8 mouse cellular contexts compared by ENCODE assay signal in the genomic region with DNA sequence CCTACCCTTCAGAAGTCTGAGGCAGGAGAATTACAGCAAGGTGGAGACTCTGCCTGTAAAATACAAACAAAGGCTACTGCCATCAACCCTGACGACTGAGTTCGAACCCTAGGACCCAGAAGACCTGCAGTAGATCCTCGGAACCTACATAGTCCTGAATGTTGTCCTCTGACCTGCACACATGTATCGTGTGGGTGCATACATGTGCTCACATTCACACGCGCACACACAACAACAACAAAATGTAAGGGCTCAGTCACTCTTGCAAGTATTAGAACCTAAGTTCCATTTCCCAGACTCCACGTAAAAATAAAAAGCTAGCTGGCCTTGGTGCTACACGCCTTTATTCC. TPM values are rescaled to one million over a fixed set of nuclear protein-coding genes. Genes with fewer than 3 reads are reported as not detected.
DNase-seq lines count a peak whose midpoint lies in the region; ATAC-seq and TF ChIP-seq lines count a peak whose summit lies in the region.

No protein-coding gene starts in this region.

- H3K4me2 ChIP-seq in embryonic facial prominence, embryonic 13.5 days: peak overlapping the region; percentile 84
- peak overlapping the region; percentile 66 for H3K4me2 ChIP-seq in intestine, embryonic 14.5 days (ENCODE audit: low read length)
- H3K4me2 ChIP-seq in midbrain, postnatal 0 days (ENCODE audit: low read depth, low read length, poor library complexity, severe bottlenecking): peak overlapping the region; percentile 64

- no peak for DNase-seq in left cerebral cortex, adult 2 months (ENCODE audit: extremely low spot score in 1 of 2, low spot score in 2 of 2)
- no peak for DNase-seq in left cerebral cortex, adult 8-10 months (ENCODE audit: low spot score in 2 of 2)
- no peak for DNase-seq in intestine, embryonic 14.5 days (ENCODE audit: low spot score)
- DNase-seq in midbrain, postnatal 0 days (ENCODE audit: low spot score): no peak
- DNase-seq in adrenal gland, postnatal 14 days: no peak
- DNase-seq in frontal cortex, postnatal 14 days (ENCODE audit: low spot score in 2 of 2): no peak
- DNase-seq in right cerebral cortex, postnatal 25 days: no peak

- H3K4me3 ChIP-seq in left cerebral cortex, adult 2 months: peak overlapping the region; percentile 66
- peak overlapping the region; percentile 96 for H3K4me3 ChIP-seq in embryonic facial prominence, embryonic 13.5 days
- H3K4me3 ChIP-seq in intestine, embryonic 14.5 days (ENCODE audit: low read depth, low read length): peak overlapping the region; percentile 93
- H3K4me3 ChIP-seq in midbrain, postnatal 0 days (ENCODE audit: low read depth, low read length): peak overlapping the region; percentile 96

- H3K27me3 ChIP-seq in embryonic facial prominence, embryonic 13.5 days: no peaks in the 10 kb centered on the region
- 0 out of 2 replicates have a peak, but pooled peaks cover 2% of the 10 kb centered on the region for H3K27me3 ChIP-seq in intestine, embryonic 14.5 days (replicated peaks; ENCODE audit: control insufficient read depth, insufficient read depth, low read length)
- no peaks in the 10 kb centered on the region for H3K27me3 ChIP-seq in midbrain, postnatal 0 days (ENCODE audit: insufficient read depth, low read length)

- intact Hi-C loops in left cerebral cortex, adult 2 months (cut with DNase I): loop anchor here (10.0 kb wide), 2 partner anchors 339 to 729 kb away; partner anchors contain the start of genes Dhcr7 and Nadsyn1

- H3K9ac ChIP-seq in embryonic facial prominence, embryonic 13.5 days: peak overlapping the region; percentile 98
- peak overlapping the region; percentile 92 for H3K9ac ChIP-seq in intestine, embryonic 14.5 days (ENCODE audit: low read length)
- H3K9ac ChIP-seq in midbrain, postnatal 0 days (replicated peaks; ENCODE audit: low read length, poor library complexity, severe bottlenecking): peak overlapping the region; percentile 62

- no peaks in the 10 kb centered on the region for H3K9me3 ChIP-seq in embryonic facial prominence, embryonic 13.5 days
- no peaks in the 10 kb centered on the region for H3K9me3 ChIP-seq in intestine, embryonic 14.5 days (ENCODE audit: control insufficient read depth, low read length)
- no peaks in the 10 kb centered on the region for H3K9me3 ChIP-seq in midbrain, postnatal 0 days (ENCODE audit: low read length)

- TF ChIP-seq CTCF in left cerebral cortex, adult 2 months (IDR thresholded peaks at IDR 0.05): no peak
- TF ChIP-seq CTCF in midbrain, postnatal 0 days (IDR thresholded peaks at IDR 0.05): no peak

- peak; percentile 12; the same call in 1 of the 2 replicates for ATAC-seq in embryonic facial prominence, embryonic 13.5 days (ENCODE audit: insufficient number of reproducible peaks, insufficient read depth, low FRiP score, low TSS enrichment, low read depth)
- no peak for ATAC-seq in intestine, embryonic 14.5 days (replicated peaks; ENCODE audit: low FRiP score, low TSS enrichment, low read depth)
- peak; percentile 36; the same call in 1 of the 2 replicates for ATAC-seq in midbrain, postnatal 0 days (ENCODE audit: low FRiP score)

- H3K36me3 ChIP-seq in embryonic facial prominence, embryonic 13.5 days: peaks cover 32% of the 10 kb centered on the region
- peaks cover 28% of the 10 kb centered on the region for H3K36me3 ChIP-seq in intestine, embryonic 14.5 days (ENCODE audit: control insufficient read depth, insufficient read depth, low read length)
- H3K36me3 ChIP-seq in midbrain, postnatal 0 days (ENCODE audit: insufficient read depth, low read length): peaks cover 7% of the 10 kb centered on the region; the same call in 1 of the 2 replicates

- H3K27ac ChIP-seq in left cerebral cortex, adult 2 months: peak overlapping the region; percentile 79
- no peak overlapping the region for H3K27ac ChIP-seq in embryonic facial prominence, embryonic 13.5 days
- no peak overlapping the region for H3K27ac ChIP-seq in intestine, embryonic 14.5 days (ENCODE audit: low read depth)
- peak overlapping the region; percentile 69 for H3K27ac ChIP-seq in midbrain, postnatal 0 days (ENCODE audit: low read depth, low read length)

- 27% methylated on average over 8 of the region's 8 CpGs for WGBS in embryonic facial prominence, embryonic 13.5 days
- WGBS in intestine, embryonic 14.5 days: 22% methylated on average over 8 of the region's 8 CpGs
- 23% methylated on average over 8 of the region's 8 CpGs for WGBS in midbrain, postnatal 0 days

- H3K4me1 ChIP-seq in embryonic facial prominence, embryonic 13.5 days: peaks cover 22% of the 10 kb centered on the region
- H3K4me1 ChIP-seq in intestine, embryonic 14.5 days (replicated peaks; ENCODE audit: control insufficient read depth, insufficient read depth, low read length): peaks cover 12% of the 10 kb centered on the region
- peaks cover 9% of the 10 kb centered on the region; the same call in 1 of the 2 replicates for H3K4me1 ChIP-seq in midbrain, postnatal 0 days (ENCODE audit: insufficient read depth, low read length)

RNA-seq across cellular contexts. Expression of gene Ppfia1, which starts 0.6 kb away (rescaled TPM):
- total RNA-seq in left cerebral cortex, adult 2 months (2021): 10 to 100 TPM; 35.9 to 37.3 TPM
- total RNA-seq in left cerebral cortex, adult 8-10 months (2022): 10 to 100 TPM; 33.1 to 41.0 (median 36.2) TPM
- 40.6 and 46.1 TPM in 2 replicates for polyA plus RNA-seq in embryonic facial prominence, embryonic 13.5 days (2015; fragmentation: Nextera tagmentation; extraction: Ambion mirVana)
- polyA plus RNA-seq in intestine, embryonic 14.5 days (2014; fragmentation: Nextera tagmentation; extraction: Ambion mirVana): 33.1 and 35.5 TPM in 2 replicates
- total RNA-seq in midbrain, postnatal 0 days (2014; rRNA removed): 30.4 and 36.0 TPM in 2 replicates
- polyA plus RNA-seq in midbrain, postnatal 0 days (2015; fragmentation: Nextera tagmentation; extraction: Ambion mirVana): 12.2 and 14.3 TPM in 2 replicates
- total RNA-seq in adrenal gland, postnatal 14 days (2021): 50.9 and 56.3 TPM in 2 replicates

RNA-seq across cellular contexts. Expression of gene Fadd, which starts 28.2 kb away (rescaled TPM):
- 1 to 10 TPM; 2.1 to 2.3 TPM for total RNA-seq in left cerebral cortex, adult 2 months (2021)
- total RNA-seq in left cerebral cortex, adult 8-10 months (2022): 1 to 10 TPM; 2.8 to 3.6 (median 3.3) TPM
- polyA plus RNA-seq in embryonic facial prominence, embryonic 13.5 days (2015; fragmentation: Nextera tagmentation; extraction: Ambion mirVana): 9.6 and 10.0 TPM in 2 replicates
- polyA plus RNA-seq in intestine, embryonic 14.5 days (2014; fragmentation: Nextera tagmentation; extraction: Ambion mirVana): 12.8 and 13.3 TPM in 2 replicates
- 2.3 and 2.6 TPM in 2 replicates for total RNA-seq in midbrain, postnatal 0 days (2014; rRNA removed)
- polyA plus RNA-seq in midbrain, postnatal 0 days (2015; fragmentation: Nextera tagmentation; extraction: Ambion mirVana): 2.4 and 3.4 TPM in 2 replicates
- total RNA-seq in adrenal gland, postnatal 14 days (2021): 9.1 and 10.2 TPM in 2 replicates

Comparison
In these comparisons a context has a peak if more than half of its experiments do, and no peak if none do; other contexts are left out.
1. H3K27ac ChIP-seq: peak in left cerebral cortex, adult 2 months (single experiment) and midbrain, postnatal 0 days (single experiment); none in embryonic facial prominence, embryonic 13.5 days (single experiment) and intestine, embryonic 14.5 days (single experiment).
2. Peak in every context shown above with its lines, with median percentiles within 50 percentile points of each other: H3K4me3 ChIP-seq, H3K4me2 ChIP-seq and H3K9ac ChIP-seq.